Mouse (Mus musculus) hindbrain, postnatal 0 days (tissue): ENCODE data around the gene Gm20388. TPM values are rescaled to one million over a fixed set of nuclear protein-coding genes. Genes with fewer than 3 reads are reported as not detected.

Experiments
- ATAC-seq: fragments of 200-750 bp; cut with Nextera tagmentation; 2 replicates; pipeline ENCODE4 v1.8.0; 2017; ENCODE audit warnings: mild to moderate bottlenecking, moderate TSS enrichment, moderate library complexity
- DNase-seq: peaks from one replicate; pipeline ENCODE4 v3.0.0-alpha.2; 2015; ENCODE audit warnings: low spot score
- H3K27ac ChIP-seq: fragments of 300-500 bp; sonication (generic); 2 replicates; pipeline ENCODE4 v1.5.1; 2014; ENCODE audit warnings: mild to moderate bottlenecking
- H3K27me3 ChIP-seq: fragments of 300-500 bp; sonication (generic); 2 replicates; pipeline ENCODE4 v1.6.1; 2014; ENCODE audit warnings: low read length, mixed read lengths; ENCODE audit not compliant: insufficient read depth
- H3K36me3 ChIP-seq: fragments of 300-500 bp; sonication (generic); 2 replicates; pipeline ENCODE4 v1.6.1; 2014; ENCODE audit warnings: low read length, mixed read lengths; ENCODE audit not compliant: insufficient read depth
- H3K4me1 ChIP-seq: fragments of 300-500 bp; sonication (generic); 2 replicates; pipeline ENCODE4 v1.6.1; 2014; ENCODE audit warnings: antibody characterized with exemption, low read length, mixed read lengths; ENCODE audit not compliant: insufficient read depth
- H3K4me2 ChIP-seq: fragments of 300-500 bp; sonication (generic); 2 replicates; pipeline ENCODE4 v1.6.1; 2014; ENCODE audit warnings: low read depth, mild to moderate bottlenecking, low read length, moderate library complexity, mixed read lengths
- H3K4me3 ChIP-seq: fragments of 300-500 bp; sonication (generic); 2 replicates; pipeline ENCODE4 v1.5.1; 2014; ENCODE audit warnings: low read length
- H3K9ac ChIP-seq: fragments of 300-500 bp; sonication (generic); replicated peaks from 2 replicates; pipeline ENCODE4 v1.6.1; 2014; ENCODE audit warnings: mild to moderate bottlenecking, low read length, moderate library complexity, mixed read lengths
- H3K9me3 ChIP-seq: fragments of 300-500 bp; sonication (generic); 2 replicates; pipeline ENCODE4 v1.6.1; 2016; ENCODE audit warnings: low read length, mixed read lengths
- CTCF ChIP-seq: IDR thresholded peaks from 2 replicates; pipeline ENCODE4 v1.5.1; 2016; ENCODE audit warnings: antibody characterized with exemption, control low read depth, low read depth
- WGBS: fragments of 180-500 bp; shearing (Covaris S2); extraction: QIAGEN DNeasy Blood & Tissue Kit; methylation state at CpG from one replicate; pipeline ENCODE4 v1.1.7; 2014; 5-methylcytosine and 5-hydroxymethylcytosine counted together
- polyA plus RNA-seq: library from polyadenylated mRNA; unstranded; fragments of >200 nt; fragmentation: Nextera tagmentation; extraction: Ambion mirVana; gene quantifications from 2 replicates; pipeline ENCODE4 v1.2.1, GENCODE M21; 2015
- total RNA-seq: library from RNA; depleted of rRNA; stranded (reverse); fragments of >200 nt; gene quantifications from 2 replicates; pipeline ENCODE4 v1.2.3, GENCODE M21; 2014

The Gm20388 gene
- total and polyA plus RNA-seq, 2 experiments from 2014 or later, result 71.3 TPM; not detected in 1

GRCm38 (mm10) chr8:124125241-124125640, 4214.6 kb downstream of the Gm20388 start:
- H3K4me2 ChIP-seq, result no peak overlapping the region
- no peak for TF ChIP-seq CTCF
- 96% methylated on average over 20 of the region's 20 CpGs for WGBS
- no peaks in the 10 kb centered on the region for H3K4me1 ChIP-seq
- no peaks in the 10 kb centered on the region for H3K27me3 ChIP-seq
- H3K9ac ChIP-seq, result no peak overlapping the region
- H3K4me3 ChIP-seq, result no peak overlapping the region
- no peaks in the 10 kb centered on the region for H3K36me3 ChIP-seq
- ATAC-seq (no peak), DNase-seq (no peak)
- H3K9me3 ChIP-seq, result 0 out of 2 replicates have a peak, but pooled peaks cover 5% of the 10 kb centered on the region
- H3K27ac ChIP-seq, result no peak overlapping the region

- H3K9me3 ChIP-seq, result no peaks in the 10 kb centered on the region
- ATAC-seq, result no peak
- TF ChIP-seq CTCF, result no peak
- DNase-seq, result no peak
- no peak overlapping the region for H3K4me2 ChIP-seq
- H3K4me1 ChIP-seq, result peaks cover 17% of the 10 kb centered on the region
- no peak overlapping the region for H3K27ac ChIP-seq
- H3K27me3 ChIP-seq, result no peaks in the 10 kb centered on the region
- no peak overlapping the region for H3K4me3 ChIP-seq
- no peak overlapping the region for H3K9ac ChIP-seq
- 56% methylated on average over 5 of the region's 5 CpGs for WGBS
- H3K36me3 ChIP-seq, result no peaks in the 10 kb centered on the region
Observed at GRCm38 (mm10) chr8:124137261-124137660, 4226.6 kb downstream of the Gm20388 start.

DNA sequence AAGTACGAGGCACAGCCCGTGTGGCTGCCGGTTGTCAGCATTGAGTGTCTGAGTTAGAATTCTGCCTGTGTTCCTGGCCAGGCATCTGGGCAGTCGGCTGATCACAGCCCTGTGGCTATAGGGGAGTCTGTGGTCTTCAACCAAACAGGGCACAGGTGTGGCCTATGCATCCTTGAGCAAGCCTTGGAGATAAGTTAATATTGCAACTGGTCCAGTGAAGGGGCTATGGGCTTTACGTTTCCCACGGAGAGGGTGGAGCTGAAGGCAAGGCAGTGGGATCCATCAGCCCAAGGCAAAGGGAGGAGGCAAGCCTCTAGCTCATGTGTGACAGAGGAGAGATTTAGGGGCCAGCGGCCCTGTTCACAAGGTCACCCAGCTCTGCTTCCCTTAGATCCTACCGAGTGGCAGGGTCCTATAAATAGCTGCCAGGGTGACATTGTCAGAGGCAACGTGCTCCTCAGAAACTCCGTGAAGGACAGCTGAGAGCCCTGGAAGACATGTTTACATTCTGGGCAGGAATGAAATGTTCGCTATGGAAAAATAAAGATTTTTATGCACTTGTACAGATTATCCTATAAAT, 4229.7 kb downstream of the Gm20388 start:
- 47% methylated on average over 11 of the region's 11 CpGs for WGBS
- no peaks in the 10 kb centered on the region for H3K27me3 ChIP-seq
- no peak overlapping the region for H3K4me3 ChIP-seq
- H3K4me1 ChIP-seq, result peaks cover 26% of the 10 kb centered on the region
- no peak for TF ChIP-seq CTCF
- H3K9ac ChIP-seq, result no peak overlapping the region
- H3K9me3 ChIP-seq, result no peaks in the 10 kb centered on the region
- peak overlapping the region; percentile 13; the same call in 1 of the 2 replicates for H3K4me2 ChIP-seq
- DNase-seq, result no peak
- peak overlapping the region; percentile 74; the same call in 1 of the 2 replicates for H3K27ac ChIP-seq
- no peaks in the 10 kb centered on the region for H3K36me3 ChIP-seq
- ATAC-seq, result no peak

GRCm38 (mm10) chr8:124140868-124141431, 4230.3 kb downstream of the Gm20388 start:
- H3K27me3 ChIP-seq, result no peaks in the 10 kb centered on the region
- ATAC-seq, result peak; percentile 32; the same call in 1 of the 2 replicates
- TF ChIP-seq CTCF, result no peak
- DNase-seq, result peak; percentile 73
- no peaks in the 10 kb centered on the region for H3K9me3 ChIP-seq
- H3K4me1 ChIP-seq, result peaks cover 26% of the 10 kb centered on the region
- H3K36me3 ChIP-seq, result no peaks in the 10 kb centered on the region
- H3K4me3 ChIP-seq, result no peak overlapping the region
- 18% methylated on average over 20 of the region's 20 CpGs for WGBS
- H3K9ac ChIP-seq, result no peak overlapping the region
- H3K4me2 ChIP-seq, result peak overlapping the region; percentile 13; the same call in 1 of the 2 replicates
- H3K27ac ChIP-seq, result peak overlapping the region; percentile 74

DNA sequence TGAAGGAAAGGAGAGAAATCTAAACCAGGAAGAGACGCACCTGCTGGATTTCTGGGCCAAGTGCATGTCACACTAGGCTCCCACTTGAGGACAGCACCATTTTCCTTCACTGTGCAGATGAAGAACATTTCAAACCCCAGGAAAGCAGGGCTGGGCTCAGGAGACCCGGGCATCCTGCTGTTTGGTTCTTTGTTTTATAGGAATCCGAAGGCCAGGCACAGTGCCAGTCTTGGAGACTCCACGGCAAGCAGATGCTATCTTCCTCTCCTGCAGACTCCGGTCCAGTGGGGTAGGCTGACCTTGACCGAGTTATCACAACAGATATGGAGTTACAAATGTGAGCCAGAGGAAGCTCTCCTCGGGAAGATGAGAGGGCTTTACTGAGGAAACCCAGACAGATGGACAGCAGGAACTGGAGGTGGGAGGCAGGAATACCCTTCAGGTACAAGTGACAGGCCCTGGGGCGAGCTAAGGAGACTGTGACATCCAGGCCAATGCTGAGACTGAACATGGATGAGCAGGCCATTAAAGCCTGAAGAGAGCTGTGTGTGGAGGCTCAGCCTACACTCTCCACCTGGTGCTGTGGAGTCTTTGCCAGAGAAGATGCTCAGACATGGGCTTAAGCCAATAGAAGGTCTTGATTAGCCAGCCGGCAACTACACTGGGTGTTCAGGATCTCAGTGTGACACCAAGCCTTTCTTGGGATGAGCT, 4231.2 kb downstream of the Gm20388 start:
- peaks cover 24% of the 10 kb centered on the region for H3K4me1 ChIP-seq
- peak; percentile 43; the same call in 1 of the 2 replicates for ATAC-seq
- H3K9ac ChIP-seq, result no peak overlapping the region
- H3K4me3 ChIP-seq, result no peak overlapping the region
- no peak overlapping the region for H3K4me2 ChIP-seq
- no peaks in the 10 kb centered on the region for H3K27me3 ChIP-seq
- peak; percentile 9; the same call in 1 of the 2 replicates for TF ChIP-seq CTCF
- WGBS, result 29% methylated on average over 9 of the region's 9 CpGs
- H3K36me3 ChIP-seq, result no peaks in the 10 kb centered on the region
- peak overlapping the region; percentile 74 for H3K27ac ChIP-seq
- DNase-seq, result peak; percentile 66
- H3K9me3 ChIP-seq, result no peaks in the 10 kb centered on the region

- no peak overlapping the region for H3K4me2 ChIP-seq
Observed at GRCm38 (mm10) chr8:124143003-124143402, 4232.4 kb downstream of the Gm20388 start.

More at GRCm38 (mm10) chr8:124143003-124143402, 4232.4 kb downstream of the Gm20388 start:
- ATAC-seq, result no peak
- Histone ChIP-seq H3K9ac (no peak overlapping the region), H3K4me3 (no peak overlapping the region), H3K9me3 (no peaks in the 10 kb centered on the region), H3K36me3 (no peaks in the 10 kb centered on the region), H3K4me1 (peaks cover 22% of the 10 kb centered on the region), H3K27me3 (no peaks in the 10 kb centered on the region), H3K27ac (no peak overlapping the region)
- no peak for DNase-seq
- WGBS, result 37% methylated on average over 5 of the region's 5 CpGs
- TF ChIP-seq CTCF, result no peak
